Mouse (Mus musculus) neural tube, embryonic 15.5 days (tissue): ENCODE measurements around the gene Rabgap1l. TPM values are rescaled to one million over a fixed set of nuclear protein-coding genes. Genes with fewer than 3 reads are reported as not detected.

Experiments
- ATAC-seq: fragments of 200-750 bp; cut with Nextera tagmentation; 2 replicates; pipeline ENCODE4 v1.8.0; 2017; ENCODE audit warnings: mild to moderate bottlenecking, moderate TSS enrichment, moderate library complexity; ENCODE audit not compliant: low FRiP score
- H3K27ac ChIP-seq: fragments of 300-500 bp; sonication (generic); replicated peaks from 2 replicates; pipeline ENCODE4 v1.5.1; 2015; ENCODE audit warnings: mild to moderate bottlenecking, inconsistent platforms
- H3K27me3 ChIP-seq: fragments of 300-500 bp; sonication (generic); replicated peaks from 2 replicates; pipeline ENCODE4 v1.6.1; 2015; ENCODE audit warnings: inconsistent platforms
- H3K36me3 ChIP-seq: fragments of 300-500 bp; sonication (generic); 2 replicates; pipeline ENCODE4 v1.6.1; 2015; ENCODE audit warnings: inconsistent platforms
- H3K4me1 ChIP-seq: fragments of 300-500 bp; sonication (generic); 2 replicates; pipeline ENCODE4 v1.6.1; 2015; ENCODE audit warnings: inconsistent platforms
- H3K4me2 ChIP-seq: fragments of 300-500 bp; sonication (generic); 2 replicates; pipeline ENCODE4 v1.6.1; 2015; ENCODE audit warnings: inconsistent platforms, mild to moderate bottlenecking, moderate library complexity
- H3K4me3 ChIP-seq: fragments of 300-500 bp; sonication (generic); replicated peaks from 2 replicates; pipeline ENCODE4 v1.5.1; 2015; ENCODE audit warnings: mild to moderate bottlenecking, inconsistent platforms
- H3K9ac ChIP-seq: fragments of 300-500 bp; sonication (generic); replicated peaks from 2 replicates; pipeline ENCODE4 v1.6.1; 2015; ENCODE audit warnings: mild to moderate bottlenecking, inconsistent platforms
- H3K9me3 ChIP-seq: fragments of 300-500 bp; sonication (generic); replicated peaks from 2 replicates; pipeline ENCODE4 v1.6.1; 2016; ENCODE audit warnings: inconsistent platforms
- whole genome bisulfite sequencing: fragments of 180-500 bp; shearing (Covaris S2); methylation state at CpG from one replicate; pipeline ENCODE4 v1.1.7; 2015; ENCODE audit warnings: mixed read lengths; 5-methylcytosine and 5-hydroxymethylcytosine counted together
- polyA plus RNA-seq: library from polyadenylated mRNA; unstranded; fragments of >200 nt; fragmentation: Nextera tagmentation; extraction: Ambion mirVana; gene quantifications from 2 replicates; pipeline ENCODE4 v1.2.1, GENCODE M21; 2015

Gene Rabgap1l
- polyA plus RNA-seq, 1 experiment from 2014 or later: 31.3 TPM

GRCm38 (mm10) chr1:160576124-160576523 is 216.9 kb downstream of the Rabgap1l start:
- ATAC-seq: no peak
- no peak overlapping the region for H3K27ac ChIP-seq
- no peak overlapping the region for H3K4me3 ChIP-seq
- H3K9me3 ChIP-seq: no peaks in the 10 kb centered on the region
- H3K9ac ChIP-seq: no peak overlapping the region
- no peak overlapping the region for H3K4me2 ChIP-seq
- 89% methylated on average over 4 of the region's 4 CpGs for WGBS
- H3K27me3 ChIP-seq: no peaks in the 10 kb centered on the region
- no peaks in the 10 kb centered on the region for H3K36me3 ChIP-seq
- peaks cover 4% of the 10 kb centered on the region; the same call in 1 of the 2 replicates for H3K4me1 ChIP-seq

DNA sequence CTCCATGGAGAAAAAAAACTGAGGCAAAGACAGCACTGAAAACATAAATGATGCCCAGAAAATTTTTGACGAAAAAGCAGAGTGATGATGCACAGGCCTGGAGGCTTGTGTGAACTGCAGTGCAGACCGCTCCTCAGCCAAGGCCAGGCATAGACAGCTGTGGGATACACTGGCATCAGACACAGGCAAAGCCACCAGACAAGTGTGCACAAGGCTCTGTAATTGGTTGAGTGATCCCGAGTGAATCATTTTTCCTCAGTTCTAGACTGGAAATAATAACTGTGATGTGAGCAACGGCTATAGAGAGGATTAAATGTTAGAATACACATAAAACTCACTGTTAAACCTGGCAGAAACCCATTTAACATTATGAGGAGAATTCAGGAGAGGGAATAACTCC is 219.0 kb downstream of the Rabgap1l start:
- peak; percentile 76; the same call in 1 of the 2 replicates for ATAC-seq
- no peaks in the 10 kb centered on the region for H3K9me3 ChIP-seq
- 64% methylated on average over 4 of the region's 4 CpGs for WGBS
- H3K4me2 ChIP-seq: no peak overlapping the region
- H3K27ac ChIP-seq: no peak overlapping the region
- no peaks in the 10 kb centered on the region for H3K27me3 ChIP-seq
- H3K4me1 ChIP-seq: peaks cover 4% of the 10 kb centered on the region; the same call in 1 of the 2 replicates
- no peaks in the 10 kb centered on the region for H3K36me3 ChIP-seq
- H3K9ac ChIP-seq: no peak overlapping the region
- no peak overlapping the region for H3K4me3 ChIP-seq

GRCm38 (mm10) chr1:160566458-160566857 is 226.6 kb downstream of the Rabgap1l start:
- Histone ChIP-seq H3K9me3 (no peaks in the 10 kb centered on the region), H3K4me1 (no peaks in the 10 kb centered on the region), H3K27me3 (no peaks in the 10 kb centered on the region), H3K4me3 (no peak overlapping the region), H3K27ac (no peak overlapping the region), H3K9ac (no peak overlapping the region), H3K36me3 (no peaks in the 10 kb centered on the region), H3K4me2 (no peak overlapping the region)
- no peak for ATAC-seq
- WGBS: 40% methylated on average over 4 of the region's 4 CpGs

DNA sequence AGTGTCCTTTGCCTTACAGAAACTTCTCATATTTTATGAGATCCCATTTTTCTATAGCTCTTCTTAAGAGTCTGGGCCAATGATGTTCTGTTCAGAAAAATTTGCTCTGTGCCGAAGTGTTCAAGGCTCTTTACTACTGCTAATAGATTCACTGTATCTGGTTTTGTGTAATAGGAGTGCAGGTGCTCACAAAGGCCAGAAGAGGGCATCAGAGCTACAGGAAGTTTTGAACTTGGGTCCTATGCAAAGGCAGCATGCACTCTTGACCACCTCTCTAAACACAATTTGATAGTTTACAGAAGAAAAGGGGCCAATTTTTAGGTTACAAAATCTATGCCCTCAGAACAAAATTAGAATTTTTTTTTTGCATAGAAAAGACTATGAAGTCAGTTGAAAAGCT is 231.6 kb downstream of the Rabgap1l start:
- H3K4me1 ChIP-seq: no peaks in the 10 kb centered on the region
- no peak for ATAC-seq
- H3K27ac ChIP-seq: no peak overlapping the region
- no peaks in the 10 kb centered on the region for H3K9me3 ChIP-seq
- no peak overlapping the region for H3K4me2 ChIP-seq
- 60% methylated on average over 1 of the region's 1 CpGs for WGBS
- H3K36me3 ChIP-seq: no peaks in the 10 kb centered on the region
- H3K9ac ChIP-seq: no peak overlapping the region
- H3K27me3 ChIP-seq: no peaks in the 10 kb centered on the region
- no peak overlapping the region for H3K4me3 ChIP-seq

- H3K27me3 ChIP-seq: no peaks in the 10 kb centered on the region
- H3K4me3 ChIP-seq: no peak overlapping the region
- 93% methylated on average over 1 of the region's 1 CpGs for WGBS
- no peak overlapping the region for H3K27ac ChIP-seq
- no peak overlapping the region for H3K9ac ChIP-seq
- H3K36me3 ChIP-seq: no peaks in the 10 kb centered on the region
- H3K4me2 ChIP-seq: no peak overlapping the region
- no peaks in the 10 kb centered on the region for H3K4me1 ChIP-seq
- no peak for ATAC-seq
- H3K9me3 ChIP-seq: no peaks in the 10 kb centered on the region
Observed at GRCm38 (mm10) chr1:160550636-160551035, 242.4 kb downstream of the Rabgap1l start.

GRCm38 (mm10) chr1:160547934-160548876 is 244.8 kb downstream of the Rabgap1l start:
- Histone ChIP-seq H3K27ac (no peak overlapping the region), H3K9ac (no peak overlapping the region), H3K4me2 (no peak overlapping the region), H3K27me3 (no peaks in the 10 kb centered on the region), H3K4me1 (no peaks in the 10 kb centered on the region), H3K4me3 (no peak overlapping the region), H3K36me3 (no peaks in the 10 kb centered on the region), H3K9me3 (no peaks in the 10 kb centered on the region)
- no peak; the same call in 1 of the 2 replicates for ATAC-seq
- 37% methylated on average over 4 of the region's 4 CpGs for WGBS

GRCm38 (mm10) chr1:160535649-160536048 is 257.4 kb downstream of the Rabgap1l start:
- 69% methylated on average over 8 of the region's 8 CpGs for WGBS
- ATAC-seq: peak; percentile 40; the same call in 1 of the 2 replicates
- Histone ChIP-seq H3K4me2 (no peak overlapping the region), H3K4me1 (peaks cover 7% of the 10 kb centered on the region), H3K9ac (no peak overlapping the region), H3K27me3 (no peaks in the 10 kb centered on the region), H3K36me3 (no peaks in the 10 kb centered on the region), H3K9me3 (no peaks in the 10 kb centered on the region), H3K4me3 (no peak overlapping the region), H3K27ac (peak overlapping the region; percentile 28)

GRCm38 (mm10) chr1:160534571-160535335 is 258.3 kb downstream of the Rabgap1l start:
- Histone ChIP-seq H3K27ac (peak overlapping the region; percentile 65; the same call in 1 of the 2 replicates), H3K27me3 (no peaks in the 10 kb centered on the region), H3K4me2 (no peak overlapping the region), H3K9me3 (no peaks in the 10 kb centered on the region), H3K36me3 (no peaks in the 10 kb centered on the region), H3K4me3 (no peak overlapping the region), H3K9ac (no peak overlapping the region), H3K4me1 (peaks cover 7% of the 10 kb centered on the region)
- WGBS: 46% methylated on average over 2 of the region's 2 CpGs
- ATAC-seq: peak; percentile 82

GRCm38 (mm10) chr1:160533209-160533820 is 259.7 kb downstream of the Rabgap1l start:
- ATAC-seq: 0 out of 2 replicates have a peak, but pooled peaks have one; percentile 36
- Histone ChIP-seq H3K27ac (0 out of 2 replicates have a peak overlapping the region, but pooled peaks have one; percentile 23), H3K4me2 (no peak overlapping the region), H3K36me3 (no peaks in the 10 kb centered on the region), H3K4me3 (no peak overlapping the region), H3K9me3 (no peaks in the 10 kb centered on the region), H3K4me1 (peaks cover 7% of the 10 kb centered on the region), H3K27me3 (no peaks in the 10 kb centered on the region), H3K9ac (no peak overlapping the region)
- WGBS: 52% methylated on average over 6 of the region's 6 CpGs

GRCm38 (mm10) chr1:160531402-160531801 is 261.6 kb downstream of the Rabgap1l start:
- Histone ChIP-seq H3K4me1 (peaks cover 7% of the 10 kb centered on the region), H3K9ac (no peak overlapping the region), H3K27me3 (no peaks in the 10 kb centered on the region), H3K27ac (no peak overlapping the region), H3K9me3 (no peaks in the 10 kb centered on the region), H3K4me2 (no peak overlapping the region), H3K4me3 (no peak overlapping the region), H3K36me3 (no peaks in the 10 kb centered on the region)
- 16% methylated on average over 5 of the region's 5 CpGs for WGBS
- peak; percentile 73 for ATAC-seq

- H3K4me1 ChIP-seq: no peaks in the 10 kb centered on the region
- no peak overlapping the region for H3K4me3 ChIP-seq
- H3K27me3 ChIP-seq: no peaks in the 10 kb centered on the region
- H3K9ac ChIP-seq: no peak overlapping the region
- 90% methylated on average over 3 of the region's 3 CpGs for WGBS
- H3K9me3 ChIP-seq: no peaks in the 10 kb centered on the region
- no peak overlapping the region for H3K27ac ChIP-seq
- H3K4me2 ChIP-seq: no peak overlapping the region
- no peaks in the 10 kb centered on the region for H3K36me3 ChIP-seq
- no peak for ATAC-seq
Observed at GRCm38 (mm10) chr1:160521918-160522317, 271.1 kb downstream of the Rabgap1l start.
